Mouse (Mus musculus): ENCODE data around the gene Itih2. TPM values are rescaled to one million over a fixed set of nuclear protein-coding genes. Genes with fewer than 3 reads are reported as not detected.

The Itih2 gene
- total RNA-seq, 2 experiments from 2014 or later, result 0.36 to 0.67 TPM

Other genes starting within 250 kb of the Itih2 start
- gene 9230102O04Rik, start 241.9 kb downstream of the Itih2 start, total RNA-seq (2021), result not detected
- under 1 TPM; 0.43 to 0.54 TPM for gene Gata3, start 241.4 kb downstream of the Itih2 start, total RNA-seq (2021)
- gene Taf3, start 82.8 kb downstream of the Itih2 start, total RNA-seq (2021), result 1 to 10 TPM; 6.4 to 7.6 TPM
- 100 to 1,000 TPM; 828 to 842 TPM for gene Atp5c1, start 50.9 kb downstream of the Itih2 start, total RNA-seq (2021)
- 1 to 10 TPM; 5.0 to 6.1 TPM for gene Kin, start 50.8 kb downstream of the Itih2 start, total RNA-seq (2021)
- gene Itih5, start 22.2 kb upstream of the Itih2 start, total RNA-seq (2021), result 10 to 100 TPM; 16.3 to 17.4 TPM
- gene Sfmbt2, start 239.1 kb upstream of the Itih2 start, total RNA-seq (2021), result under 1 TPM; 0.13 to 0.19 TPM